Mouse (Mus musculus) gastrocnemius, postnatal 10 days (tissue): Measurements from ENCODE around the gene Chil1. TPM values are rescaled to one million over a fixed set of nuclear protein-coding genes. Genes with fewer than 3 reads are reported as not detected.

Experiments
- DNase-seq: peaks from one replicate; pipeline ENCODE4 v3.0.0; 2021; ENCODE audit warnings: mixed read lengths
- total RNA-seq, 2 experiments: library from RNA; stranded (reverse); gene quantifications; 2 replicates each; pipeline ENCODE4 v1.2.3; 2021

The Chil1 gene
- total RNA-seq, 2 experiments from 2014 or later: 1.9 TPM

DNA sequence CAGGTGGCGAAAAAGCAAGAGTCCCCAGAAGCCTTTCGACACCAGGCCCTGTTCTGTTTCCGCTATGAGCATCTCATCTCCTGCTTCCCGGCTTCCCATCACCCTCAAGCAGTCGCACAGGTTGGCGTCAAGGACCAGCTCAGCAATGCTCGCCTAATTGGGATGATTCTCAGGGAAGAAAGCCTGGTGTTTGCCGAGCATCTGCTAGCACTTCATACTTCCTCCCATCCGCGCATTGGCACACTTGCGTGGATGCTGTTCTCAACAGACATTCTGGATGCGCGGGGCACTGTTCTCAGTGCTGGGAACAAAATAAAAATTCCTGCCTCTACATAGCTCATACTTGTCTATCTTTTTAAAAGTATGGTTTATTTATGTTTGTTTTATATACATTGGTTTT, 22.3 kb downstream of the Chil1 start:
- DNase-seq: no peak

DNA sequence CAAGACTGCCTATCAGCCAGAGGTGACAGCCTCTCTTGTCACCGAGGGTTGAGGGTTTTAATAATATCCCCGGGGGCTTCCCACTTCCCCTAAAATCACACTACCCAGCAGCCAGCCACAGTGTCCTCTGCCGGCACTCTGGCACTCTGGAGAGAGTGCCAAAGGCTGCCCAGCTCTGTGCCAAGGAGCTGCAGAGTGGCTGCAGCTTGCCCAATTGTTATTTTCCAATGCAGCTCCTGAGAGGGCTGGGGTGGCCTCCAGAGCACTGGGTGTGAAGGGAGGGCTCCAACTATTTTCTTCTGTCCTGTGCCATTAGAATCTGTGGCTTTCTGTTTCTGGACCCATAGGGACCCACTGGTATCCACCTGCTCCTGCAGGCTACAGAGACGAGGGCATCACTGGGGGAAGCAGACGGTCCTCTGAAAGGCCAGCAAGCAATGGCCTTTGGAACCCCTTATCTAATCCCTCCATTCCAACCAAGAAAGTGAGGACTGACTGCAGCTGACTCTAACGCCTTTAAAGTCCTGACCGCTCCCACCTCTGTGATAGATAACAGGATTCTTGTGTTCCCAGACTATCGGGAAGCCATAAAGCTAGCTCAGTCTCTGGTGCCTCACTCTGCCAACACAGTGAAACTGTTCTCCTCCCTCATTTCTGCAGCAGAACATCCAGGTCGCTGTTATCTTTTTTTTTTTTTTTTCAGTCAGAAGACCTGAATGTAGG, 23.5 kb downstream of the Chil1 start:
- no peak for DNase-seq

DNA sequence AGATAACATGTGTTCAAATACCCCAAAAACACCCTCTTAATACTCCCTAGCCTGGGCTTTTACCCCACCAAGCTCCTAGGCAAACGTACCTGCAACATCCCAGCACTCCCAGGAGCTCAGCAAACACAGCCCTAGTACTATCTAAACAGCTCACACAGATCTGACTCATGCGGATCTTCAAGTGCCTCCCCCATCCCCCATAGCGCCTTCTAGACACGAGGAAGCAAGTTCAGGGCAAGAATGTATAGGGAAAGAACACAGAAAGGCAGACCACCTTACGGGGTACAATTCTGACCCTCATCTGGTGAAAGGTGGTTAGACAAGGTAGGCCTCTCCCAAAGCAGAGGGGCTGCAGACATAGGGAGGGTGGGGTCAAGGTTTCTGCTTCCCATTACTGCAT, 24.1 kb downstream of the Chil1 start:
- no peak for DNase-seq

DNA sequence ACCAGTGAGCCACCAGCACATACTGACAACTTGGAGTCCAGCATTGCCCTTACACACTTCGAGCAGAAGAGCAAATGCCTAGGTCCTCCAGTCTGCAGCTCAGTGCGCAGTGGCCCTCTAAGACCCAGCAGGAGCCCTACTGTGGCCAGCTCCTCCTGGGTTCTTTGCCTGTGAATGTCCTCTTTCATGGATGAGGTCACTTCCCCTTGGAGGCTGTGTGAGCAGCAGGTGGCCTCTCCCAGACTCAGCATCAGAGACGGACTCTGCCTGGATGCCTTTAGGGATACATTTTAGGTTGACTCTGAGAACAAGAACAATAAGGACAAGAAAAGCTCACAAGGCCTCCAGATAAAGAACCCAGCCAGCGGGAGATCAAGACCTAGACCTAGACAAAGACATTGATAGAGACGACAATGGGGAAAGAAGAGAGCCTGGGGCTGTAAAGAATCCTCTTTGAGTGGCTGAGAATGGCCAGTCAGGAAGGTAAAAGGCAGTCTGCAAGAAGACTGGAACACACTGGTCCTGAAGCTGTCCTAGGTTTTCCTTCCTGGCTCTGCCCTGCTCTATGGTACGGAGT, 28.3 kb downstream of the Chil1 start:
- DNase-seq: no peak

DNA sequence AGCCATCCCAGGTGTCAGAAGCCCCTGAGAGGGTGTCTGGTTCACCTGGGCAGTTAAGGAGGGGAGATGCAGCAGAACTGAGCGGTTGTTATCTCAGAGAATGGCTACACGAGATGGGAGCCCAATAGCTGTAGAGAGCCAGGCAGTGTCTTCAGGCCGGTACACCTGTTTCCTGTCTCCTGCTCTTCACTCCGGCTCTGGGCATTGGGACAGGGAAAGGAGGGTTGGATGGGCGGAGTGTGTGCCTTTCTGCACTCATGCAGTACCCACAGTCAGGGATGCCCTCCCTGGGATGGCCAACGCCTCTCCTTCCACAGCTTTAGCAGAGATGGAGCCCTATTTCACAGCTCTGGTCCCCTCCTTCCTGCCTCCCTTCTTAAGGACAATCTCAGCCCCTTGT, 29.1 kb downstream of the Chil1 start:
- DNase-seq: no peak

DNA sequence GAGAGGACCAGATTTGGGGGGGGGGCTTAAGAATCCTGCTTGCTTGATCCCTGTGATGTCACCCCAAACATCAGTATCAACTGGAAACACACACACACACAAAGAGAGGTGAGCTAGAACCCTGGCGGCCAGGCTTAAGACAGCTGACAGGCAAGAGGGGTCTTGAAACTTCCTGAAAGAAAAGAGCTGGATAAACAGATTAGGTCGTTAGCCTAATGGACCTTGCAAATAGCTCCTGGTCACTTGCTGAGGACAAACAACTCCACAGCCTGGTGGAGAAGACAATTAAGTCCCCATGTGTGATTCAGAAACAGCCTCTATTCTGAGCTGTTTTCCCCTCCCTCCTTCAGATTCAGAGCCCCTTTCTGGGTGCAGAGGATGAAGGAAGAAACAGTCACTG, 29.7 kb downstream of the Chil1 start:
- no peak for DNase-seq

DNA sequence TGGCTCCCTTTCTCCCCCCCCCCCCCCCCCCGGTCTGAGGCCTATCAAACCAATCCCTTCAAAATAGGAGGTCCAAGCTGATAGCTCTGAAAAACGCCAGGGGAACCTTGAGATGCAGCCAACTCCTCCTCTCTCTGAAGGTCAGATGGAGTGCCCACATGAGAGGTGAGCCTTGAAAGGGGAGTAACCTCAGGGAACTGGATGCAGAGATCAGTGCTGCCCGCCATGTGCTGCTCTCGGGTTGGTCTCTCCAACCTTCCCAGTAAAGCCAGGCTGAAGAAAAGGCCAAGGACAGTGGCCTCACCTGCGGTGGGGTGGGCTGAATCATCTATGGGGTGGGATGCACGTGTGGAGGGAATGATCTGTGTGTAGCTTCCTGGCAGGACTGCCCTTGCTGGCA, 30.4 kb downstream of the Chil1 start:
- no peak for DNase-seq

DNA sequence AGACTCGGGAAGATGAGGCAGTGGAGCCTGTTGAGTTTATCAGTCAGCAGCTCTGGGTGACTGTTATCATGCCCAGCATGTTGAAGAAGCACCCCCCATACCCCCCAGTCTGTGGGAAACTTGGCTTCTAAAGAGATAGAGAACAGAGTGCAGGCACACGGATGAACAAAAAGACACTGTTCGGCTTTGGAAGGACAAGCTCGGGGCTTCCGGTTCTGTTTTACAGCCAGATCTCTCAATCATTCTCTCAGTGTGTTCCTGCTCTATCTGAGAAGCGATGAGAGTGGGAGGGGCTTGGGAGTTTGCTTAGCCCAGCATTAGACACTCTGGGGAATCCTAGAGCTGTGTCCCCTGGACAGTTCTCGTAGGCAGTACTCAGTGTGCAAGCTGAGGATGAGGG, 31.4 kb downstream of the Chil1 start:
- no peak for DNase-seq

DNA sequence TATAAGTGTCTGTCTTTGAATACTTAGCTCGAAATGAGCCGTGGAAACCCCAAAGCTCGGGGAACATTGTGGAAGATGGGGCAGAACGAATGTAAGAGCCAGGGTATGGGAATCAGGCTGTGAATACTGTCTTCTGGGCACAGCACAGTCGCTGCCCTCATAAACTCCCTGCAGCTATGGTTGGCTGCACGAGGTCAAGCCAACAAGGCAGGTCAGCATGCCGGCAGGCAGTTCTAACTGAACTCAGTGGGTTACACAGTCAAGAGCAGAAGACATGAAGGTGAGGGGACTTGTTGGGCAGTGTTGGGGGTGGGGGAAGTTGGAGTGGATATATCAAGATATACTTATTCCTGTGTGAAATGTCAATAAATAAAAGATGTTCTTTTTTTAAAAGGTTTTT, 33.1 kb downstream of the Chil1 start:
- DNase-seq: no peak

DNA sequence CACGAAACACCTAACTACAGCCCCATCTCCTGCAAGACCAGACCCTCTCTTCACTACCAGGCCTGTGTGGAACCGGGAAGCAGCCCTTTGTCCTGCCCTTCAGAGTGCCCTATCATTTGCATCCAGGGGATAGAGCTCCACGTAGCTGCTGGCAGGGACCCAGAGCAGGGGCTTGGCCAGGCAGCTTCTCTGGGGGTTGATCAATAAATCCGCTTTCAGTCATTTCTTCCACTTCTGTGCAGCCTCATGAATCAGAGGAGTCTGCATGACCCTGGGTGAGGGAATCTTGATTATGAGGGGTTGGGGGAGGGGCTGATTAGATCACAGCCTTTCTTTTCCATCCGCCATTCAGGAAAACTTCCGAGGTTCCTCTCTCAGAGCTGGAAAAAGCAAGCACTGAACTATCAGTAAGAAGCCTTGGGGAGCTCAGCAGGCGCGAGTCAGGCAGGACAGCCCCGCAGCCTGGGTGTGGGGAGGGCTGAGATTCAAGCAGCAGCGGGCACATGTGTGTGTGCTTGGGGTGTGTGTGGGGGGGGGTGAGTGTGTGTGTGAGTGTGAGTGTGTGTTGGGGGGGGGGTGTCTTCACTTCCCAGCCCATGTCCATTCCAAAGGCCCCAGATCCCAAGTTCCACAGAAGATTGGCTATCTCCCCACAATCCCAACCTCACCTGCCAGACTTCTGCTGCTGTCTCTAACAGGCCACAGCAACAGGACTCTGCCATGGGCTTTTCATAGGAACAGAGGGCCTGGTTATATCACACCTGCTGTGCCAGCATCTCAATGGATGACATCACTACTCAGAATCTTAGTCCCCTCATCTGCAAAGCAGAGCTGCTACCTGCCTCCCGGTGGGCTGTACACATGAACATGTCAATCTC, 34.0 kb downstream of the Chil1 start:
- no peak for DNase-seq

DNA sequence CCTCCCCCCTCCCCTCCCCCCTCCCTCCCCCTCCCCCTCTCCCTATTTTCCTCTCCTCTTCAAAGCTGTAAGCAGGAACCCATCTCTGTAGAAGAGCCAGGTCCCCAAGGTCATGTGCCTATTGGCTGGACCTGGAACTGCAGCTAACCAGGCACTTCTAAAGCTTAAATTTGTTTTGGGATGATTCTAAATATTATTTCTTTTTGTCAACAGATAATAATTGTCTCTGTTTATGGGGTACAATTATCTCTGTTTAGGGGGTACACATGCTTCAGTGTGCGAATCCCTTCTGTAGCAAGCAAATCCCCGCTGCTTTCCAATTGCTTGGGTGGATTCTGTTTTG, 34.6 kb downstream of the Chil1 start:
- no peak for DNase-seq

DNA sequence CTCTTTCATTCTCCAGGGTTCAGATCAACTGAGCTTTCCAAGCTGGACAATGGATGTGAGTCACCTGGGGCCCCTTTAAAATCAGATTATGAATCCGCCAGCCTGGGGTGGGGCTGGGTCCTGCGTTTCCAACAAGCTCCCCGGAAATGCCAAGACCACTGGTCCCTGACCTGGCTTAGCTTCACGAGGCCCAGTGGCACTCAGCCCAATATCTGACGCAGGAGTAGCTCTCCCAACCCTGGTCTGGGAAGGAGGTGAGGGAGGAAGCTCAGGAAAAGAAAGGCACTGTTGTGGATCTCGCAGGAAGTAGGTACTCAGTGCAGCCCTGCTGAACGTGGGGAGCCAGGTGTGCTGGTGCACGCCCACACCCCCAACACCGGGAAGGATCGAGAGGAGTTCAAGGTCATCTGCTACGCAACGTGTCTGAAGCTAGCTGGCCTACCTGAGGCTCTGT, 35.1 kb downstream of the Chil1 start:
- DNase-seq: no peak

DNA sequence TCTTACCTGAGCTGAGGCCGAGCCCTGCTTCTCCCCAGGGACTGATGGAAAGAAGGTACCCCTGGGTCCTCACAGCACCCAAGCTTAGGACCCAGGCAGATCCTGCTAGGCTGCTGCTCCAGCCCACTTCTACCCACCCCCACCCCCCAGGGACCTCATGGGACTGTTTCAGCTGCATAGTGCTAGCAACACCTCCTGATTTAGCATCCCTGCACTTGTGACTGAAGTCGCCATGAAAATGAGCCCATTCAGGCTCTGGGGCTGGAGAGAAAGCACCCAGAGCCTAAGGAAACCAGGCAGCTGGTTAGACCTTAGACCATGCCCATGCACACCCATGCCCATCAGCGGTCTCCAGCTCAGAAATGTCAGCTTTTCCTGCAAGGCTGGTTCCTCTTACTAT, 36.0 kb downstream of the Chil1 start:
- DNase-seq: no peak

DNA sequence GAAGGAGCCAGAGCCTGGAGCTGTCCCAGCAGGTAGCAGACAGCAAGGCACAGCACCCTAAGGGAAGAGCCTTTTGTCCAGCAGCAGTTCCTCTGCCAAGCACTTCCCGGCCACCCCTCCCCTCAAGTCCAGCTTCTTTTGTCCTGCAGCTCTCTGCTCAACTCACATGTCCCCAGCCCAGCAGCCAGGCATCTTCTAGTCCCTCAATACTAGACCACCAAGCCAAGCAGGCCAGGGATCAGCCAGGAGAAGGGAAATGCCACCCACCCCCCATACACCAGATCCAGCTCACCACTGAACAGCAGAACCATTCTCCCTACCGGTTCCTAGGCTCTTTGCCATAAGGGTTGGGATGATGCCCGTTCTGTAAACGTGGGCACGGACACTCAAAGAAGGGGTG, 37.6 kb downstream of the Chil1 start:
- DNase-seq: no peak

DNA sequence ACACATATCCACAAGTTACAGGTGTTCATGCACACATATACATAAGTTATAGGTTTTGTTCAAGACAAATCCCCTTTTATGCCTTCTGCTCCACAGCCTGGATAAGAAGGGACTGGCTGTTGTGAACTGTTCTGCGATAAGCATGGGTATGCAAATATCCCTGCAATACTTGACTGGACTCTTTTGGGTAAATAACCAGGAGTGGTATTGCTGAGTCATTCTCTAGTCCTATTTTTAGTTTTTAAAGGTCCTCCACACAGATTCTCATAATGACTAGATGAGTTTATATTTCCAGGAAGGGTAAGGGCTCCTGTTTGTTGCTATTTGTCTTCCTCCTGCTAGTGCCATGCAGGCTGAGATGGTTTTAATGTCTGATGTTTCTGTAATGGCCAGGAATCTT, 39.2 kb downstream of the Chil1 start:
- DNase-seq: no peak

DNA sequence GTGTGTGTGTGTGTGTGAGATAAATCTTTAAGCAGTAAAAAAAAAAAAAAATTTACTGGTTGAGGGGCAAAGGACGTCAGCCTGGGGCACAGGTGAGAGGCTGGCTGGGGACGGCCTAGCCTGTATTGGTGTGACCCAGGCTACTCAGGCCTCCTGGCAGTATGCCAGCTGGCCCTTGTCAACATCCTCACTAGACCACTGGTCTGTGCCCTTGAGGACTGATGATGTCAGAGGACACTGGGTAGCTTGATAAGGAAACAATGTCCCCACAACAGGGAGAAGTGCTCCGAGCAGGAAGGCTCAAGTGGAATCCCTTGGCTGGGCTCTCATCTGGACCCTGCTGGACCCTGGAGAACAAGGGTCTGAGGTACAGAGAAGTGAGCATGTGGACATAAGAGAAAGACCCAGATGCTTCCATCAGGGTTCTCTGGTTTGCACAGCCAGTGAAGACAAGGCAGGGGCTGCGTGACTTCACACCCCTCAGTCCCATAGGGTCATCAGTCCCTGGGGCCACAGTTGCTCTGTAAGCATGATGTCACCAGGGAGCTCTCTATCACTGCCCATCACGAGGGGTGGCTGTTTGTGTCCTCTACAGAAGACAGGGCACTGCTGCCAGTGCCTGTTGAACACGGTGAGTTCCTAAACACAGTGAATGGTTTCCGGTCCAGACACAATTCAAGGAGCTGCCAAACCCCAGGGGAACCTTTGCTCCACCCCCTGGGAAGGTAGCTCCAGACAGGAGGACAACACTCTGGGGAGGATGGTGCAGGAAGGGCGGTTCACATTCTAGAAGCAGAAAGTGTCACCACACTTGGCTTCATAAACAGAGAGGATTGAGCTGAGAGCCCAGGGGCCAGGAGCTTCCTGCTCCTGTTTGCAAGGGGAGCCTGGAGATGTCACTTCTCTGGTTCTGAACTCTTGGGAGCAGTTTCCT, 40.4 kb downstream of the Chil1 start:
- DNase-seq: no peak

DNA sequence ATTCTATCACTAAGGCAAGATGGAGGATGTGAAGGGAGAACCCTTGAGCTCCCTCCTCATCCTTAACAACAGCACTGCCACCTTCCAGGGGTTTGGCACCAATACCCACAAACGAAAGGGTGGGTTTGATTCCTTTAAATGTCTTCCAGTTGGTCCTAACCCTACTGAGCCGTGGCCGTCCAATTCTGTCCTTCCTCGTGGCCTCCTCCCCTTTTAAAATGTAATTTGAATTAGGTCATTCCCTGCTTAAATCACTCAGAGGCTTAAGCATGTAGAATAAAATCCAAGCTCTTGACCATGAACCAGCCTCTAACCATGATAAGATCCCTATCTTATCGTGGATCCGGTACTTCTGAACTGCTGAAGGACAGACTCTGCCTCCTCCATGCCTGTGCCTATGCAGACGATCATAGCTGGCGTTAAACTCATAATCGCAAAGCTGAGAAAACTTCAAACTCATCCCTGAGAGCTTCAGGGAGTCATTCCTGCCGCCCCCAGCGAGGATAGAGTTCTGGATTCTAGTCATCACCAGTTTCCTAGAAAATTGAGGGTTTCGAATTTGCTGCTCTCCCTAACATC, 42.8 kb downstream of the Chil1 start:
- no peak for DNase-seq

DNA sequence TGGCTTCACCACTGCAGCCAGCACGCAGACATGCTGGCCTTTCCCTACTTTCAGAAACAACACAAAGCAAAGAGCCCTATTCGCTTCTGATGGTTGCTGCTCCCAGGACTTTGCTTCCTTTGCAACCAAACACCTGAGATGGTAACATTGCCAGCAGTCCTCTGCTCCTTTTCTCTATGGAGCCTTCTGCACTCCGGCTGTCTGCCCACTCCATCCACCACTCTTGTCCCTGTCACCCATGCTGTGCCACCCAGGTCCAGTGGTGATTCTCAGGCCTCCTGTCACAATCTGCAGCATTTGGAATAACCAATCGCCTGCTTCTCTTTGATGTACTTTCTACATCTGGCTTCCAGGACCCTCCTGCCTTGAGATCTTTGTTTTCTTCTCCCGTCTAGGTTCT, 43.4 kb downstream of the Chil1 start:
- no peak for DNase-seq

DNA sequence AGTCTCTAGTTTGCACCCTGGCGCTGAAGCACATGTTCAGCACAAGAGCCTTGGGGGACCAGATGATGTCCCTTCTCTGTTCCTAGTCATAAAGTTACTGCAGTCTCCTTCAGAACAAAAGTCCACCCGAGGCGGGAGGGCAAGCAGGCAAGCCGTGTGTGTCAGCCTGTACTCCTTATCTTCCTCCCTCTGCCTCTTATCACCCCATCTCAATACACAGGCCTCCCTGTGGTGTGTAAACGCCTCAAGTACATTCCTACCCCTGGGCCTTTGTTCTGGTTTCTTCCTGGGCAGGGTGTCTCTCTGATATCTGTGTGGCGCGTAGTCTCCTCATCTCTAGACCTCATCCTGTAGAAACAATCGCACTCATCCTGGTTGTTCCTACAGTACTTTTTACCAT, 44.8 kb downstream of the Chil1 start:
- no peak for DNase-seq

DNA sequence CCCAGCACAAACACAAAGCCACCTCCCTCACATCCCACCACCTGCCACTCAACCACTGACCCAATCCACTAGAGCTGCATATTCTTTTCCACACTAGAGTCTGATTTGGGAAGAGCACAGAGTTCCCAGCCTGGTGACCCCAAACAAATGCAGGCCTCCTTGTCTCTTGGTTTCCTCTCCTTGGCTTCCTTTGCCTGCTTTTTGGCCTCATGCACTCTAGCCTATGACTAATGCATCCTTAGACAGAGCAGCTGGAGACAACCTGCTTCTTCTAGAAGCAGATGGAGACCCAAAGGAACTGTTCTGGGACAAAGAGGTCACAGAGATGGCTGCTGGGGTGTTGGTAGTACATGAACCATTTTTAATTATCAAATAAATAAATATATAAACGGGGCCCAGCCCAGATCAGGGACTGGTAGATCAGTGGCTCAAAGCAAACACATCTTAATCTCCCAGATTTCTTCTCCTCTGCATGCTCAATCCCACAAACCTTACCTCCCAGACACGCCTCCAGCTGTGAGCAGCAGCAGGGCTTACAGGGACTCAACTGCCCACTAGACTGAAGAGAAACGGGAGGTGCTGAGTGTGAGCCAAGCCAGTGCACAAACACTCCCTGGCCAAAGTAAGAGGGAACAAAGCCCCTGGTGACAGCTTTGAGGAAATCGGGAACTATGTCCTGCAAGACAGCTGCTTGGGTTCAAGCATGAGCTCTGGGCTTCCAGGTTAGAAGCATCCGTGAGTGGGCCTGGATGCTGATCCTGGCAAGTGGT, 48.0 kb downstream of the Chil1 start:
- DNase-seq: no peak

DNA sequence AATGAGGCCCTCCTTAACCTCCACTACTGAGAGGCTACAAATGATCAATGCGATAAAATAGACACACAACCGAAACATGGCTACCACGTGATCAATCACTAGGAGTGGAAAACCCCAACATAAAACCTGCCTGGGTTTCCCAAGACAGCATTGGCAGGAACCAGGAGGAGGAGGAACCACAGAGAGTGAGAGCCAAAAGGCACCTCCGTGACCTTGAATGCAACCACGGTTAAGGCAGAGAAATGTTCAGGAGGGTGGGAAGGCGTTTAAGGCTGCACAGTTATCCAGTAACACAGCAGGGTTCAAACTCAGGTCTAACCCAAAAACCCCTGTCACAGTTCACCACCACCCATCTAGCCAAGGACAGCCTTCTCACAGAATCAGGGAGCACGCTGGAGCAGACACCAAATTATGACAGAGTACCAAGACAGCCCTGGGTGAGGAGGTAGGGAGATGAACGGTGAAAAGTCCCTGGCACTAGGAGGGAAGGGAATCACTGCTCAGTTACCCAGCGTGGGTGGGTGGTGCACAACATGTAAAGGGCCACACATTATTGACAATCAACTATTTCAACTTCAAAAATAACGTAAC, 48.8 kb downstream of the Chil1 start:
- DNase-seq: no peak
